Mouse (Mus musculus): ENCODE measurements around the gene Sart3. TPM values are rescaled to one million over a fixed set of nuclear protein-coding genes. Genes with fewer than 3 reads are reported as not detected.

The Sart3 gene
- polyA plus RNA-seq, 1 experiment from 2014 or later, result 47.4 TPM

GRCm38 (mm10) chr5:113805301-113805700 is 33.0 kb upstream of the Sart3 start:
- H3K27me3 ChIP-seq, result no peaks in the 10 kb centered on the region
- H3K9ac ChIP-seq, result no peak overlapping the region
- WGBS, result 90% methylated on average over 9 of the region's 9 CpGs
- no peak overlapping the region for H3K4me2 ChIP-seq
- H3K9me3 ChIP-seq, result no peaks in the 10 kb centered on the region
- H3K4me3 ChIP-seq, result no peak overlapping the region
- H3K36me3 ChIP-seq, result no peaks in the 10 kb centered on the region
- no peak overlapping the region for H3K27ac ChIP-seq (replicated peaks)
- ATAC-seq (ENCODE audit: low FRiP score, low read depth), result no peak
- no peaks in the 10 kb centered on the region for H3K4me1 ChIP-seq (replicated peaks)

GRCm38 (mm10) chr5:113804395-113804966 is 32.2 kb upstream of the Sart3 start:
- no peak overlapping the region for H3K4me2 ChIP-seq
- no peak for ATAC-seq (ENCODE audit: low FRiP score, low read depth)
- no peaks in the 10 kb centered on the region for H3K36me3 ChIP-seq
- no peaks in the 10 kb centered on the region for H3K4me1 ChIP-seq (replicated peaks)
- H3K9ac ChIP-seq, result no peak overlapping the region
- no peaks in the 10 kb centered on the region for H3K9me3 ChIP-seq
- no peaks in the 10 kb centered on the region for H3K27me3 ChIP-seq
- 68% methylated on average over 7 of the region's 7 CpGs for WGBS
- H3K4me3 ChIP-seq, result no peak overlapping the region
- no peak overlapping the region for H3K27ac ChIP-seq (replicated peaks)

GRCm38 (mm10) chr5:113800280-113800679 is 28.0 kb upstream of the Sart3 start, which contains the start of gene Tmem119:
TSS of gene Tmem119 (minus strand) at chr5:113800516.
- ATAC-seq (ENCODE audit: low FRiP score, low read depth), result no peak
- Histone ChIP-seq H3K4me1 (replicated peaks) (no peaks in the 10 kb centered on the region), H3K27ac (replicated peaks) (no peak within 1 kb of the TSS), H3K9ac (no peak within 1 kb of the TSS), H3K9me3 (no peaks in the 10 kb centered on the region), H3K4me2 (no peak within 1 kb of the TSS), H3K4me3 (peak within 1 kb of the TSS; percentile 8; the same call in 1 of the 2 replicates), H3K27me3 (peaks cover 8% of the 10 kb centered on the region; the same call in 1 of the 2 replicates), H3K36me3 (no peaks in the 10 kb centered on the region)
- WGBS, result 1% methylated on average over 11 of the region's 11 CpGs

GRCm38 (mm10) chr5:113799691-113800090 is 27.4 kb upstream of the Sart3 start:
- ATAC-seq (ENCODE audit: low FRiP score, low read depth), result no peak
- 0 out of 2 replicates have a peak overlapping the region, but pooled peaks have one; percentile 8 for H3K4me3 ChIP-seq
- H3K4me1 ChIP-seq (replicated peaks), result no peaks in the 10 kb centered on the region
- no peak overlapping the region for H3K9ac ChIP-seq
- H3K36me3 ChIP-seq, result no peaks in the 10 kb centered on the region
- H3K4me2 ChIP-seq, result no peak overlapping the region
- 45% methylated on average over 5 of the region's 5 CpGs for WGBS
- no peaks in the 10 kb centered on the region for H3K9me3 ChIP-seq
- H3K27me3 ChIP-seq, result peaks cover 8% of the 10 kb centered on the region; the same call in 1 of the 2 replicates
- H3K27ac ChIP-seq (replicated peaks), result no peak overlapping the region

- no peak overlapping the region for H3K4me3 ChIP-seq
- ATAC-seq (ENCODE audit: low FRiP score, low read depth), result no peak
- 82% methylated on average over 9 of the region's 9 CpGs for WGBS
- no peaks in the 10 kb centered on the region for H3K4me1 ChIP-seq (replicated peaks)
- H3K4me2 ChIP-seq, result no peak overlapping the region
- H3K9ac ChIP-seq, result no peak overlapping the region
- peaks cover 8% of the 10 kb centered on the region; the same call in 1 of the 2 replicates for H3K27me3 ChIP-seq
- H3K9me3 ChIP-seq, result no peaks in the 10 kb centered on the region
- H3K27ac ChIP-seq (replicated peaks), result no peak overlapping the region
- H3K36me3 ChIP-seq, result no peaks in the 10 kb centered on the region
These were observed 26.2 kb upstream of the Sart3 start for GRCm38 (mm10) chr5:113798525-113798924.

GRCm38 (mm10) chr5:113797149-113797882 is 25.0 kb upstream of the Sart3 start:
- no peak for ATAC-seq (ENCODE audit: low FRiP score, low read depth)
- Histone ChIP-seq H3K4me1 (replicated peaks) (no peaks in the 10 kb centered on the region), H3K9ac (no peak overlapping the region), H3K27me3 (peaks cover 8% of the 10 kb centered on the region; the same call in 1 of the 2 replicates), H3K4me2 (0 out of 2 replicates have a peak overlapping the region, but pooled peaks have one; percentile 15), H3K9me3 (no peaks in the 10 kb centered on the region), H3K4me3 (no peak overlapping the region), H3K36me3 (no peaks in the 10 kb centered on the region), H3K27ac (replicated peaks) (no peak overlapping the region)
- WGBS, result 16% methylated on average over 19 of the region's 19 CpGs

GRCm38 (mm10) chr5:113796401-113797148 is 24.3 kb upstream of the Sart3 start:
- 9% methylated on average over 12 of the region's 13 CpGs for WGBS
- H3K4me1 ChIP-seq (replicated peaks), result no peaks in the 10 kb centered on the region
- 0 out of 2 replicates have a peak overlapping the region, but pooled peaks have one; percentile 15 for H3K4me2 ChIP-seq
- no peak overlapping the region for H3K9ac ChIP-seq
- no peaks in the 10 kb centered on the region for H3K36me3 ChIP-seq
- no peak overlapping the region for H3K27ac ChIP-seq (replicated peaks)
- no peak overlapping the region for H3K4me3 ChIP-seq
- peaks cover 8% of the 10 kb centered on the region; the same call in 1 of the 2 replicates for H3K27me3 ChIP-seq
- no peak for ATAC-seq (ENCODE audit: low FRiP score, low read depth)
- no peaks in the 10 kb centered on the region for H3K9me3 ChIP-seq

- H3K9me3 ChIP-seq, result no peaks in the 10 kb centered on the region
- no peak for ATAC-seq (ENCODE audit: low FRiP score, low read depth)
- WGBS, result 84% methylated on average over 16 of the region's 16 CpGs
These were observed 19.1 kb upstream of the Sart3 start for GRCm38 (mm10) chr5:113791197-113792095.

GRCm38 (mm10) chr5:113790453-113791196 is 18.3 kb upstream of the Sart3 start:
- no peaks in the 10 kb centered on the region for H3K9me3 ChIP-seq
- no peak for ATAC-seq (ENCODE audit: low FRiP score, low read depth)
- no peak overlapping the region for H3K9ac ChIP-seq
- no peaks in the 10 kb centered on the region for H3K36me3 ChIP-seq
- no peak overlapping the region for H3K27ac ChIP-seq (replicated peaks)
- H3K27me3 ChIP-seq, result no peaks in the 10 kb centered on the region
- H3K4me2 ChIP-seq, result no peak overlapping the region
- no peaks in the 10 kb centered on the region for H3K4me1 ChIP-seq (replicated peaks)
- WGBS, result 77% methylated on average over 11 of the region's 11 CpGs
- H3K4me3 ChIP-seq, result no peak overlapping the region

More at GRCm38 (mm10) chr5:113791197-113792095, 19.1 kb upstream of the Sart3 start:
- H3K27me3 ChIP-seq, result no peaks in the 10 kb centered on the region
- H3K4me3 ChIP-seq, result no peak overlapping the region
- no peaks in the 10 kb centered on the region for H3K4me1 ChIP-seq (replicated peaks)
- H3K4me2 ChIP-seq, result no peak overlapping the region
- no peaks in the 10 kb centered on the region for H3K36me3 ChIP-seq
- no peak overlapping the region for H3K9ac ChIP-seq
- no peak overlapping the region for H3K27ac ChIP-seq (replicated peaks)

- no peak overlapping the region for H3K4me2 ChIP-seq
- H3K9ac ChIP-seq, result no peak overlapping the region
- no peaks in the 10 kb centered on the region for H3K4me1 ChIP-seq (replicated peaks)
- no peak for ATAC-seq (ENCODE audit: low FRiP score, low read depth)
- H3K4me3 ChIP-seq, result no peak overlapping the region
- no peaks in the 10 kb centered on the region for H3K36me3 ChIP-seq
- H3K9me3 ChIP-seq, result no peaks in the 10 kb centered on the region
- H3K27me3 ChIP-seq, result no peaks in the 10 kb centered on the region; the same call in 1 of the 2 replicates
- H3K27ac ChIP-seq (replicated peaks), result no peak overlapping the region
- WGBS, result 27% methylated on average over 7 of the region's 7 CpGs
These were observed 16.9 kb upstream of the Sart3 start for GRCm38 (mm10) chr5:113789075-113789788.

Measured in hindbrain, embryonic 15.5 days (tissue).